Mouse (Mus musculus) cerebellum, postnatal 10 days (tissue): ENCODE measurements at regions not wholly inside any gene's neighbourhood (a gene's known extent, or its start where the extent isn't known, plus 50 kb on each side); places are given as distances from the start of the nearest gene placed in this dataset.
A peak's percentile ranks its signal among the peaks of the same experiment; 100 is the strongest.
"Not testable (repeated sequence)": the region's sequence is repeated elsewhere in the genome, so short reads cannot be mapped to it uniquely, and the experiment has no call there.

ENCODE experiments used
- DNase-seq, 2 experiments: peaks; one replicate each; pipeline ENCODE4 v3.0.0; 2021; ENCODE audit warnings: mixed read lengths in 2 of 2

GRCm38 (mm10) chrX:70606349-70606748, 129.4 kb upstream of the Tmem185a start:
- DNase-seq = peak in 1 of 2 experiments; percentile 1

DNA sequence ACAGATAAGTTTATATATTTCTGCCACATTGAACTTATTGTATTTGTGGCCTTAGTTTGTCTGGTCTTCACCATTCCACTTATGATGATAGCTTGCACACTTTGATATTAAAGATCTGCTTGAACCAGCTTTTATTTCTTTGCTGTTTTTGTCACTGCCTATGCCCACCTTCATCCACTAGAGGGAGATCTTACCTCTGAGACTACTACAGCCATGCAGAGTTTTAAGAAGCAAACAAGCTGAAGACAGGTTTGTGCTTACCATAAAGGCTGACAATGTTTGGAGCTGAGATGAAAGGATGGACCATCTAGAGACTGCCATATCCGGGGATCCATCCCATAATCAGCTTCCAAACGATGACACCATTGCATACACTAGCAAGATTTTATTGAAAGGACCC, 105.4 kb upstream of the Tmem185a start:
- DNase-seq = peak; percentile 50 to 63

- no peak for DNase-seq
These were observed 103.2 kb upstream of the Tmem185a start for GRCm38 (mm10) chrX:70580171-70580570.

GRCm38 (mm10) chrX:70574243-70574642, 97.3 kb upstream of the Tmem185a start:
- not testable (repeated sequence) for DNase-seq

DNA sequence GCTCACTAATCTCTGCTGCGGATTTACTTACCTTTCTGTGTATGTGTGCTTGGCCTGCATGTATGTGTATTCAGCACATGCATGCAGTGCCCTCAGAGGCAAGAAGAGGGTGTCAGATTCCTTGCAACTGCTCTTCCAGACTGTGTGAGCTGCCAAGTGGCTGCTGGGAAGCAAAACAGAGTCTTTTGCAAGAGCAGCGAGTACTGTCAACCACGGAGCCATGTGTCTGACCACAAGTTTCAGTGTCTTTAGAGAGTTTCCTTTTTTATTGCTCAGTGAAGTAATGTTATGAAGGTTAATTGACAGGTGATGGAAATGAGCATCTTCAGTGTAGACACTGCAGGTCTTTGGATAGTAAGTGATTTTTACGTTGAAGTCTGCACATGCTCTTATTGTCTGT, 93.6 kb upstream of the Tmem185a start:
- DNase-seq = not testable (repeated sequence)

DNA sequence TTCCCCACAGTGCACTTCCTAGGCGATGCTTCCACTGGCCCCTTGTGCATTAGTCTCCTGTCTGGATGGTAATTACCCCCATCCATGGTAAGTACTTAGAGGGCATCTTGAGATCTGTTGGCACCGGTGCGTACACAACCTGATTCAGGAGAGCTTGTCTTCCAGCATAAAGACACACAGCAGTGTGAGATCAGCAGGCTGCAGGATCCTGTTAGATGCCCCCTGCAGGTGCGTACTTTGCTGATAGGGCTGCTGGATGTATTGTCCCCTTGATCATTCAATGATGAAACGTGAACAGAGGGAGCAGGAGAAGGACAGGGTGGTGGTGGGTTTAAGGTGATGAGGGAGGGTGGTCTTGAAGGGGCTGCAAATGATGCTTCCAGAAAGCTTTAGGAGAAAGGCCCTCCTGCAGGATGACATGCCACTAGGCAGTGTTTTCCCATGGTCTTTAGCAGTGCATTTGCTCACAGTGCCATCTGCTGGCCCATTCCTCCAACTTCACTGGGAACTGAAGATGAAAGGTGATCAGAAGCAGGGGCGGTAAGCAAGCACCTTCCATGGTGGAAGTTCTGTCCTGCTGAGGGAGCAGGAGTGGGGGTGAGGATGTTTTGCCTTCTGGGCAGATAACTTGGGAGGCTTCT, 92.5 kb upstream of the Tmem185a start:
- DNase-seq = peak in 1 of 2 experiments; percentile 15
